Mouse (Mus musculus): Measurements from ENCODE around the gene Dpf3. TPM values are rescaled to one million over a fixed set of nuclear protein-coding genes. Genes with fewer than 3 reads are reported as not detected.

The Dpf3 gene
- total RNA-seq, 2 experiments from 2014 or later = 27.4 to 29.4 TPM

DNA sequence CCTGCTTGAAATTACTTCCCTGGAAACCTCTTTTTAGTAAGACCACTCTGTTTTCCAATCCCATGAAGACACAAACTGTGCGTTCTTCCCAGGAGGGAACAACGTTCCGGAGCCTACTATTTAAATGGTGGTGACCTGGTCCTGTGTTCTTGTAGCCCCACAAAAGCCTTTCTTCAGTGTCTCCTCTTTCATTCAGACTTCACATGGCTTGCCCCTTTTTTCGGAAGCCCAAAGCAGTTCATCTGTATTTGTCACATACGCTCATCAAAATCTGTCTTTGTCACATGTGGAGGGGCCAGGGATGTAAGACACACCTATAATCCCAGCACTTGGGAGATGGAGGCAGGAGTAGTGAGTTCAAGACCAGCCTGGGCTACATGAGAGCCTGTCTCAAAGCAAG, 73.8 kb downstream of the Dpf3 start:
- Histone ChIP-seq H3K4me3 (no peak overlapping the region), H3K27ac (0 out of 2 replicates have a peak overlapping the region, but pooled peaks have one; percentile 90)
- DNase-seq (ENCODE audit: low spot score in 2 of 2) = no peak
- TF ChIP-seq CTCF (conservative IDR thresholded peaks at IDR 0.05) = no peak

DNA sequence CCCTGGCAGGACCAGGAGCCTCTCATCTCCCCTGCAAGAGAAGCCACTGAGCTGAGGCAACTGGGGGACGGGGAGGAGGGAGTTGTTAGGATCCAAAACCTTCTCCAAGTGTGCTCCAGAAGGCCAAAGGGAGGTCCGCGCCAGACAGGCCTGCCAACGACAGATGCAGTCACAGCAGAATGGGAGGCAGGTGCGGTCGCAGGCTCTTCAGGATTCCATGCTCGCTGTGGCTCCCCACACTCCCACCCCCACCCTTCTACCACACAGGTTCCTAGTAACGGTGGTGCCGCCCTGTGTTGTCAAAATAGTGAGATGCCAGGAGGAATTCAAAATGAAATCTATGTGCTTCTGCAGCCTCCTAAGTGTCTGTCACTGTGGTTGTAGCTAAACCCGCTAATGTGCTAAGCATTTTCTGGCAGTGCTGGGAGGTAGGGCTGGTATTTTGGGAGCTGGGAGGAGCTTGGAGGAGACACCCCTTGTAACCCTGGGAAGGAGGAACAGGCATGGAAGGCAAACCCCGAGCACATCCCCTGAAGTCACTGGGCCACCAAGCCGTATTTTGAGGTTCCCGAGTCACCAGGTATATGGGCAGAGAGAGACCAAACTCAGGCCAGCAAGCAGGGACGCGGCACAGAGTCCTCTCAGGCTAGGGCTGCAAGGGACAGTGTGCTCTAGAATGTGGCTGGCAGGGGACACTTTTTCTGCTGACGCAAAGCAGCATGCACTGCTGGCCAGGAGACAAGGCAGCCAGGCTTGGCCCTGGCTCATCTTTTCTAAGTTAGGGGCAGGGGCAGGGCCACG, 75.6 kb downstream of the Dpf3 start:
- DNase-seq (ENCODE audit: low spot score in 2 of 2) = peak; percentile 47 to 60
- Histone ChIP-seq H3K27ac (peak overlapping the region; percentile 90), H3K4me3 (peak overlapping the region; percentile 19; the same call in 1 of the 2 replicates)
- TF ChIP-seq CTCF (conservative IDR thresholded peaks at IDR 0.05) = no peak

- Histone ChIP-seq H3K27ac (peak overlapping the region; percentile 90), H3K4me3 (no peak overlapping the region)
- no peak for DNase-seq (ENCODE audit: low spot score in 2 of 2)
- TF ChIP-seq CTCF (conservative IDR thresholded peaks at IDR 0.05) = no peak
These were observed 76.5 kb downstream of the Dpf3 start for GRCm38 (mm10) chr12:83411032-83411431.

GRCm38 (mm10) chr12:83405374-83406125, 82.0 kb downstream of the Dpf3 start:
- Histone ChIP-seq H3K4me3 (no peak overlapping the region), H3K27ac (no peak overlapping the region; the same call in 1 of the 2 replicates)
- DNase-seq (ENCODE audit: low spot score in 2 of 2) = no peak
- no peak for TF ChIP-seq CTCF (conservative IDR thresholded peaks at IDR 0.05)

DNA sequence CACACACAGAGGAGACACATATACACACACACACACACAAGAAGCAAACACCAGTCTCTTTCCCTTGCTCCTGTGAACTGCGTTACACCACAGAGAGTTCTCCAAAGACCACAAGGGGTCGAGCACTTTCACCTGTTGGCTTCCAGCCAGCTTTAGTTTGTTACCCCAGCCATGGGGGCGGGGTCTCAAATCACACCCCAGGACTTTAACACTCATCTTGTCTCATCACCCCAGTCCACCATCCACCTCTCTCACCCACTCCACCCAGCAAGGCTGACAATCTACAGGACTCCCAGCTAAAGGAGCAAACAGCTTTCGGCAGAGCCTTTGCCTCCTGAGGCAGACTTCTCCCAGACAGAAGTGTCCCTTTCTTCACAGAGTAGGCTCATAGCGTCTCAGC, 85.2 kb downstream of the Dpf3 start:
- Histone ChIP-seq H3K4me3 (no peak overlapping the region), H3K27ac (no peak overlapping the region)
- no peak for DNase-seq (ENCODE audit: low spot score in 2 of 2)
- TF ChIP-seq CTCF (conservative IDR thresholded peaks at IDR 0.05) = no peak

DNA sequence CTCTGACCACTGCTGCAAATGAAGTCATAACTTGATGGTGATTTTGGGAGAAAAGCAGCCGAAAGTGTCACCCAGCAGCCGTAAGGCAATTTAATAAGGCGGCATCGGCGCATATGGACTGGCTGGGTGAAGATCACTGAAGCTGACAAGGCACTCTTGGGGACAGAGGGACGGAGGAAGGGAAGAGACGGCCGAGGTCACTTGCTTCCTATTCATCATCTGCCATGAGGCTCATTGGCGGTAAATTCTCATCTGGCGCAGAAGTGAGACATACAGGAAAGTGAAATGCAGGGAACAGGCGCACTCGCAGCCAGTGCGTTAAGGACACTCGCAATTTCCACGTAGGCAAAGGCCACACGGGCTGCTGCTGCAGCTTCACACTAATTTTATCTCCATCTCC, 95.5 kb downstream of the Dpf3 start:
- TF ChIP-seq CTCF (conservative IDR thresholded peaks at IDR 0.05) = no peak
- no peak for DNase-seq (ENCODE audit: low spot score in 2 of 2)
- H3K4me3 ChIP-seq = no peak overlapping the region
- H3K27ac ChIP-seq = no peak overlapping the region

GRCm38 (mm10) chr12:83387554-83387953, 100.0 kb downstream of the Dpf3 start:
- Histone ChIP-seq H3K27ac (no peak overlapping the region), H3K4me3 (no peak overlapping the region)
- no peak for TF ChIP-seq CTCF (conservative IDR thresholded peaks at IDR 0.05)
- no peak for DNase-seq (ENCODE audit: low spot score in 2 of 2)

GRCm38 (mm10) chr12:83381072-83381471, 106.4 kb downstream of the Dpf3 start:
- no peak for TF ChIP-seq CTCF (conservative IDR thresholded peaks at IDR 0.05)
- no peak for DNase-seq (ENCODE audit: low spot score in 2 of 2)
- Histone ChIP-seq H3K27ac (no peak overlapping the region), H3K4me3 (no peak overlapping the region)

- H3K4me3 ChIP-seq = no peak overlapping the region
- no peak for DNase-seq (ENCODE audit: low spot score in 2 of 2)
- no peak overlapping the region for H3K27ac ChIP-seq
- no peak for TF ChIP-seq CTCF (conservative IDR thresholded peaks at IDR 0.05)
These were observed 107.5 kb downstream of the Dpf3 start for GRCm38 (mm10) chr12:83380016-83380415.

GRCm38 (mm10) chr12:83375015-83375831, 112.3 kb downstream of the Dpf3 start:
- TF ChIP-seq CTCF (conservative IDR thresholded peaks at IDR 0.05) = no peak
- H3K27ac ChIP-seq = no peak overlapping the region
- no peak for DNase-seq (ENCODE audit: low spot score in 2 of 2)
- H3K4me3 ChIP-seq = no peak overlapping the region

DNA sequence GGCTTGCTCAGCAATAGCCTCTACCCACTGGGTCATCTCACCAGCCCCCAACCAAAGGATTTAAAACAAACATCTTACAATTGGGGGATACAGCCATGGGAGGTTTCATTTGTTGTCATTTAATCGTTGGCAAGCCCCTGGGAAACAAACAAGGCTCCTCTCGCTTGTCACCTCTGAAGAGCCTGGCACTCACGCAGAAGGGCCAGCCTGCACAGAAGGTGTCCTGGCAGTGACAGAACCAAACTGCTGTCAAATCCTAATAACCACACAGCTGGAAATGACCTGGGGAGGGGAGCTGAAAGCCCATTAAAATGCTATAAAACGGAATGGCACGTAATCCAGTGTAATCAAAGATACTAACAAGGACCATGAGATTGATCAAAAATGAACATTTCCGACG, 114.4 kb downstream of the Dpf3 start:
- Histone ChIP-seq H3K27ac (peak overlapping the region; percentile 15; the same call in 1 of the 2 replicates), H3K4me3 (no peak overlapping the region)
- TF ChIP-seq CTCF (conservative IDR thresholded peaks at IDR 0.05) = no peak
- DNase-seq (ENCODE audit: low spot score in 2 of 2) = no peak

DNA sequence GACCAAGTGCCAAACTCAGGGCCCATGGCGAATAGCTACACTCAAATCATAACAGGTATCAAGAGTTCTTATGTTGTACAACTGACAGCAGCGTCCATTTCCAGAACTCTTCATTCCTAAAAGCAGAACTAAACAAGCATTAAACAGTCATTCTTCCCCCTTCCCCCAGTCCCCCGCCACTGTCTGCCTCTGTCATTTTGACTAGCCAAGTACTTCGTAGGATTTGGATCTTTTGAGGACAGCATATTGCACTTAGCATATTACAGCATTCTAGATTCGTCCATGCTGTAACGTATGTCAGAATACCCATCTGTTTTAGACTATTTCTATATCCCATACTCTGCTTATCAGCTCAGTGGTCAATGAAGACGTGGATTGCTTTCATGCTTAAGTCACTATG, 115.2 kb downstream of the Dpf3 start:
- H3K27ac ChIP-seq = peak overlapping the region; percentile 15; the same call in 1 of the 2 replicates
- no peak overlapping the region for H3K4me3 ChIP-seq
- no peak for DNase-seq (ENCODE audit: low spot score in 2 of 2)
- TF ChIP-seq CTCF (conservative IDR thresholded peaks at IDR 0.05) = no peak

DNA sequence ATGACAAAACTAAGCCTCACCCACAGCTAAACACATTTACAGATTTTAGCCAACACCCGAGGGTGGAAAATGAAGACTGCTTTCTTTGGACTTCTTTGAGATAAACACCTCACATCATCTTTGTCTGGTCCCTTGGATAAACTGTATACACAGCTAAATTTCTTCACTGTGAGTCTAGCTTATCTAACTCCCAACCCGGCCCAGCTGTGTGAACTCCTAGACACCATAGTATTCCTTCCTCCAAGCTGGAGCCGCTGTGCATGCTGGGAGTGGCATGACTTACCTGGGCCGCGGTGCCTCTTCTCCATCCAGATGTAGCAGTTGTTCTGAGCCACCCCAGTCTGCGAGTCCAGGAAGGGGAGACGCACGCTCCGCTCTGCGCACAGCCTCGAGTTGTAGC, 117.3 kb downstream of the Dpf3 start:
- TF ChIP-seq CTCF (conservative IDR thresholded peaks at IDR 0.05) = no peak
- DNase-seq (ENCODE audit: low spot score in 2 of 2) = no peak
- H3K4me3 ChIP-seq = no peak overlapping the region
- H3K27ac ChIP-seq = no peak overlapping the region
